Mouse (Mus musculus): ENCODE data around the gene Pck2. TPM values are rescaled to one million over a fixed set of nuclear protein-coding genes. Genes with fewer than 3 reads are reported as not detected.
A peak's percentile ranks its signal among the peaks of the same experiment; 100 is the strongest.

Pck2 gene
- total RNA-seq, 2 experiments from 2014 or later: 63.4 to 64.0 TPM

- DNase-seq (ENCODE audit: low spot score in 2 of 2): no peak
Observed at GRCm38 (mm10) chr14:55571760-55572159, 31.7 kb downstream of the Pck2 start.

- DNase-seq (ENCODE audit: low spot score in 2 of 2): no peak
Observed at GRCm38 (mm10) chr14:55575302-55575701, 35.2 kb downstream of the Pck2 start, which contains the start of gene Fitm1. Gene Fitm1 (plus strand): TSS chr14:55575617.

GRCm38 (mm10) chr14:55575711-55576110, 35.6 kb downstream of the Pck2 start:
- no peak for DNase-seq (ENCODE audit: low spot score in 2 of 2)

GRCm38 (mm10) chr14:55576376-55576775, 36.3 kb downstream of the Pck2 start:
- DNase-seq (ENCODE audit: low spot score in 2 of 2): no peak

- peak; percentile 58 to 70 for DNase-seq (ENCODE audit: low spot score in 2 of 2)
Observed at GRCm38 (mm10) chr14:55577871-55578667, 38.0 kb downstream of the Pck2 start, which contains the start of gene Psme1. Gene Psme1 (plus strand): TSS chr14:55578123.

DNA sequence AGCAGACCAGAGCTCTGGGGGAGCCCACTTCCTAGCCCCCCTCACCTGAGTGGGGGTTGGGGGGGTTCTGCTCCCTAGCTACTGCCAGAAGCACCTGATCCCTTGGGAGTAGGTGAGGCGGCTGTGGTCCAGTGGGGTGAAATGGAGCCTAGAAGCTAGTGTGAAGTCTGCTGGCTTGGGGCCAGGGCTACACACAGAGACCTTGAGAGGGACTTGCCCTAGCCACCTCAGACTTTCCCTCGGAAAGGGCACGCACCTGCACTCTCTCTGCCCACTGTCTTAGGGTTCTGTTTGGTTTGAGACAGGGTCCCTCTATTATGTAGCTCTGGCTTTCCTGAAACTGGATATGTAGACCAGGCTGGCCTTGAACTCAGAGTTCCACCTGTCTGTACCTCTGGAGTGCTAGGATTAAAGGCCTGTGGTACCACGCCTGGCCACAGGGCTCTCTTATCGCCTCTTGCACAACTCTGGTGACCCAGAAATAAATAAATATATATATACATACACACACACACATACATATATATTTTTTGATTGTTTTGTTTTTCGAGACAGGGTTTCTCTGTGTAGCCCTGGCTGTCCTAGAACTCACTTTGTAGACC, 38.7 kb downstream of the Pck2 start:
- peak in 1 of 2 experiments; percentile 48 for DNase-seq (ENCODE audit: low spot score in 2 of 2)

GRCm38 (mm10) chr14:55579511-55580496, 39.7 kb downstream of the Pck2 start:
- DNase-seq (ENCODE audit: low spot score in 2 of 2): no peak

GRCm38 (mm10) chr14:55580731-55581130, 40.7 kb downstream of the Pck2 start:
- no peak for DNase-seq (ENCODE audit: low spot score in 2 of 2)

DNA sequence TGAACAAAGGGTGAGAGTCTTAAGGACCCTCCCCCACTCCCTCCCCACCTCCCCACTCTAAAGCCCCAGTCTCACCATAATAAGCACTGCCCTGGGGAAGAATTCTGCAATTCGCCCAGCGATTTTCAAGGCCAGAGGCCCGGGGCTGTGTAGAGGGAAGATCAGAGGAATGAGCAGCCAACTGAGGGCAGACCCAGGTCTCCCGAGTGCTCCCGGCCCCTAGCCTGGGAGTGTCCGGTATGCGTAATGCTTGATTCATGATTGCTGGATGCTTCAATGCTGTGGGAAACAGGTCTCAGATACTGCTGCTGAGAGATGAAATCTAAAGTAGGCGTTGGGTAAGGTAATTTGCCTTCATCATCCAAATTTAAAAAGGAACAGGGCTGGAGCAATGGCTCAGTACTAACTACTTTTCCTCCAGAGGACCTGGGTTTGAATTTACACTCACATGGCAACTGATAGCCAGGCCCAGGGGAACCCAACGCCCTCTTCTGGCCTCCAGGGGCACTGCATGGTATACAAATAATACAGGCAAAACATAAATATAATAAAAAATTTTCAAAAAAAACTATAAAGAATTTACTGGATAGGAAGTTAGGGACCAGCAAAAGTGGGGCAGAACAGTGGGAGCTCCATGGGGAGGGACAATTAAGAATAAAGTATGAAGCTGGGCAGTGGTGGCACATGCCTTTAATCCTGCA, 42.1 kb downstream of the Pck2 start:
- no peak for DNase-seq (ENCODE audit: low spot score in 2 of 2)

DNA sequence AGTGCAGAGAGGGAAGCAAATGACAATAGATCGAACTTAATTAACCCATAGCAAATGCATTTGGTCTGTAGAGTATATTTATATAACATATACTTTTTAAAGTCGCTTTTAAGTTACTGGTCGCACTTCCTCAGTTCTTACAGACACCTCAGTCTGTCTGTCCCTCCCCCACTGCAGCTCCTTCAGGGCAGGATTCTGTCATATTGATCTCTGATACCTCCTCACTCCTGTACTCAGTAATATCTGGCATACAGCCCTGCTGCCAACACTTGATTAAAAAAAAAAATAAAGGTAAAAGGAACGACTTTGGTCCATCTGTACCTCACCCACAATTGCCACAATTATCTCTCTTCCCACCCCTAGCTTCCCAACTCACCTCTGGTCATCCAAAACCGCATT, 44.2 kb downstream of the Pck2 start:
- no peak for DNase-seq (ENCODE audit: low spot score in 2 of 2)

DNA sequence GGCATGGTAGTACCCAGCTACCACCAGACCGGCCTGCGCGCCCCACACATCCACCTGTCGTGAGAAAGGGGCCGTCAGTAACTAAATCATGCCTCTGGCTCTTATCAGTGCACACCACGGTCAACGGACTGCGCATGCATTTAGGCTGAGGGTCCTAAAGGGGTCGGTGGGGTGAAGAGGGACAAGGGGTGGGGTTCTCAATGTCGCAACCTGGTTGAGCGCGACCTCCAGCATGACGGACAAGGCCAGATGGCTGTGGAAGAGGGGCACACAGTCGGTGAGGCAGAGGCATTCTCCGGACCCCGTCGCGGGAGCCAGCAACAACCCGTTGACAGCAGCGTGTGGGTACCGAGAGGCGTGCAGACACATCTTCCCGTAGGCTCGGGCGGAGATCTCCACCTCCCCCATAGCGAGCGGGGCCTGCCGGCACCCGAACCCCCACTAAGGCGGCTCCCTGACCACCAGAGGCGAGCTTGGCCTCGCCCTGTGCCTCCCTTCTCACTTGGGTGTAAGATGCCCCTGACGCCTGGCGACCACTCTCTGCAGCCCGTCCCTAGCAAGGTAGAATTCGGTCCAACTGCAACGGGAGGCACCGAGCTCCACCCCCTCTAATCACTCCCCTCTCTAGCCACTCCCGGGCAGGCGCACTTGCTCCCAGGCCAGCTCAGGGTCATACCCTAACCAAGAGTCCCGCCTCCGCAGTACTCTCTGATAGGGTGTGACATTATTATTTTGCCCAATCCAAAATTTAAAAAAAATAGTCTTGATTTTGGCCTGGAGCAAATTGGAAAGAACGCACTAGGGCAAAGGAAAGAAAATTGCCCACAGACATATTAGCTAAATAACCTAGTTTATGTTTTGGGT, 44.9 kb downstream of the Pck2 start, which contains the start of gene Emc9:
TSS of gene Emc9 (minus strand) at position 601 of the 864 bp plus-strand sequence.
- peak; percentile 48 to 75 for DNase-seq (ENCODE audit: low spot score in 2 of 2)

DNA sequence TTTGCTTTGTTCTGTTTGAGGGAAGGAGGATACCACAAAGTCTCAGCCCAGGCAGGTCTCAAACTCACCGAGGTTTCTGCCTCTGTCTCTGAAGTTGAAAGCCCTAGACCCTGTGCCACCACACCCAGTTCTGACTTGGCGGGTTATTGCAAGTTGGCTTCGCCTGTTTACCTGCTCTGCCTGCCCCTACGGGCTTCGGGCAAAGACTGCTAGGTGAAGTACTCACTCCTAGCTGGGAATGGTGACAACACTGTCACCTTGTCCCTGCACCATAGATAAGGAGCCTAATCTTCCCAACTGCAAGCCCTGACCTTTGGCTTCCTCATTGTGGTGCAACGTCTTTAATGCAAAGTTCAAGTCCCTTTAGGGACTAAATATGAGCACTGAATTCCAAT, 45.5 kb downstream of the Pck2 start:
- no peak for DNase-seq (ENCODE audit: low spot score in 2 of 2)

GRCm38 (mm10) chr14:55586149-55586548, 46.1 kb downstream of the Pck2 start:
- no peak for DNase-seq (ENCODE audit: low spot score in 2 of 2)

DNA sequence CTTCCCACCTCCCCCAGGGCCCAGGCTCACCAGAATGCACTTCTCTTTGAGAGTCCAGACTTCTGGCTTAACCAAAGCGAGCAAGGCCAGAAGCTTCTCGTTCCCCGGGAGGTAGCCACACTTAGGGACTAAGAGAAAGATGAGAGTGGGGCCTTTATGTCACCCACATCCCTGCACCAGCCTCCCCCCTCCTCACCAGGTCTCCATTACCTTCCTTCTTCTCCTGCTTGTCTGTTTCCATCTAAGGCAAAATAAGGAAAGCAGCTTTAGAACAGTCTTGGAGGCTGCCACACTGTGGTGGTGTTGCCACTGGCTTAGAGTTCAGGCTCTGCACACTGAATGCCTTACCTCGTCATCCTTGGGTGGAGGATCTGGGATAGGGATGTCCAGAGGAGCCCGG, 49.2 kb downstream of the Pck2 start:
- no peak for DNase-seq (ENCODE audit: low spot score in 2 of 2)

GRCm38 (mm10) chr14:55589771-55590448, 49.8 kb downstream of the Pck2 start:
- no peak for DNase-seq (ENCODE audit: low spot score in 2 of 2)

- DNase-seq (ENCODE audit: low spot score in 2 of 2): peak; percentile 64 to 85
Observed at GRCm38 (mm10) chr14:55590748-55591330, 50.8 kb downstream of the Pck2 start, which contains the start of gene Psme2. Gene Psme2 (minus strand): TSS chr14:55591113.

DNA sequence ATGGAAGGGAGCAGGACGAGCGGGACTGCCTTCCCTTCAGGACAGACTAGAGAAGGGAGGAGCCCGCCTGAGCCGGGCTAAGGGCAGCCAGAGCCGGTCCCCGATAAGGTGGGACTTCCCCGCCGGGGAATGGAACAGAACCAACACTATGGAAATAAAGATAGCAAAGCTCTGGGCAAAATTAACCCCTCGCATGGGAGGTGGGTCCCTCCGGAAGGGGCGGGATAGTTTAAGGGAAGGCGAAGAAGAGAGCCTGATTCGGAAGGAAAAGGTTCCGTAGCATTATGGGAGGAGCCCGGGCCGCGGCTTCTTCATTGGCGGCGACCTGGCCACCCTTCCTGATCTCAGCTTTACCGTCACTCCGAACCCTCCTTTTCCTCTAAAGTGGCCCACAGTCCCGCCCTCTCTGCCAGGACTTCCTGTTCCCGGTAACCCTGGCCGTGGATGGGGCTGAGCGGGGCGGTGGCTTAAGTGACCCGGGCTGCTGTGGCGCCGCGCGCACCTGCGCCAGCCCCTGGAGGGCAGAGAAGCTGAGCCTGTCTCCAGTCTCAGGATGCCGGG, 51.3 kb downstream of the Pck2 start, which contains the start of gene Rnf31:
TSS of gene Rnf31 (plus strand) at position 378 of the 561 bp plus-strand sequence.
- peak; percentile 74 to 87 for DNase-seq (ENCODE audit: low spot score in 2 of 2)

DNA sequence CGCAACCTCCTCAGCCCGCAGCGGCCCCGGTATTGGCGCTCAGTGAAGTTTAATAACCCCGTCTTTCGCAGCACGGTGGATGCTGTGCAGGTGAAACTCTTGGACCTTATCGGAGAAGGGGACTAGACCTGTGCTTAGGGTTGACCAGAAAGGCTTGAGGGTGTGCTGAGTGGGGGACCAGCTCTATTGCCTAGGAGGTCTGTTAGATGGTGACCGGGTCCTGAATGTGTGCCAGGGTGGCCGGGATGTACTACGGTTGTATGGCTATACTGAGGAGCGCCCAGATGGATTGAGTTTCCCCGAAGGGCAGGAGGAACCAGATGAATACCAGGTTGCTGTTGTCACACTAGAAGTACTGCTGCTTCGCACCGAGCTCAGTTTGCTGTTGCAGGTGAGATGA, 52.2 kb downstream of the Pck2 start:
- no peak for DNase-seq (ENCODE audit: low spot score in 2 of 2)
